Mouse (Mus musculus) layer of hippocampus, adult 9-11 months (tissue): Measurements from ENCODE around the gene Fcer1g.
"Not testable (repeated sequence)": the region's sequence is repeated elsewhere in the genome, so short reads cannot be mapped to it uniquely, and the experiment has no call there.

Experiments used
- DNase-seq: peaks from one replicate; pipeline ENCODE4 v3.0.0; 2022

Fcer1g gene

DNA sequence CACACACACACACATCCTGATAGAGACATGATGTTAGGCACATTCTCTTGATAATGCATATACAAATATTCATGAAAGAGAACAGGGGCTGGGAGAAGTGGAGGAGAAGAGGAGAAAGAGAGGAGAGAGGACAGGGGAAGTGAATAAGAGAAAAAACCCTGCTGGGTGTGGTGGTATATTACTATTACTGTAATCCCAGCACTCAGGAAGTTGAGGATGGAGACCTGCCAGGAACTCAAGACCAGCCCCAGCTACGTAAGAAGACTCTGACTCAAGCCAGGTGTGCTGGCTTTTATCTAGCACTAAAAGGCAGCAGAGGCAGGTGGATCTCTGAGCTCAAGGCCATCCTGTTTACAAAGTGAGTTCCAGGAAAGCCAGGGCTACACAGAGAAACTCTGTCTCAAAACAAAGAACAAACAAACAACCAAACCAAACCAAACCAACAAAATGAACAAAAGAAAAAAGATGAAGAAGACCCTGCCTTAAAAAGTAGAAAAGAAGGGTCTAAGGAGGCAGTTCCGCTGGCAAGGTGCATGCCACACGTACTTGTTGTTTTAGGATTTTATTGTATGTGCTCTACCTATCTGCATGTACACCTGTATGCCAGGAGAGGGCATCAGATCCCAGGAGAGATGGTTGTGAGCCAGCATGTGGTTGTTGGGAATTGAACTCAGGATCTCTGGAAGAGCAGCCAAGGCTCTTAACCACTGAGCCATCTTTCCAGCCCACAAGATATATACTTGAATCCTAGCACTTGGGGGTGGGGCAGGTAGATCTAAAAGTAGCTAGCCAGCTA, 29.7 kb upstream of the Fcer1g start:
- DNase-seq: no peak

DNA sequence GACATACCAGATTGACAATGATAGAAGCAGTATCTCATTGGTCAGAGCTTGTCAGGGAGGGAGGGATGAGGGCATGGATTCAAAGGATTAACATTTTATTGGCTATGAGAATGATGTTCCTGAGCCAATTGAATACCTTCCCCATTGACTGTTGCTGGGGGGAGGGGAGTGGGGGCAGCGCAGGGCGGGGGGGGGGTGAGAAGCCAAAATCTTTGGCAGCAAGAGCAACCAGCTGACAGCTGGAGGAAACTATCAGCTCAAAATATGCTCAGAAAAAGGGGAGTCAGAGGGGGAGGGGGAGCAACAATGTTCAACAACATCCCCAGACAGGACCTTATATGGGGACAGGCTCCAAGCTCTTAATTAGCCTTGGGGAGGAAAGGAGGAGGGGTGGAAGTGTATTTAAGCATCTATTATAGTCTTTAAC, 29.0 kb upstream of the Fcer1g start:
- DNase-seq: peak; percentile 80

DNA sequence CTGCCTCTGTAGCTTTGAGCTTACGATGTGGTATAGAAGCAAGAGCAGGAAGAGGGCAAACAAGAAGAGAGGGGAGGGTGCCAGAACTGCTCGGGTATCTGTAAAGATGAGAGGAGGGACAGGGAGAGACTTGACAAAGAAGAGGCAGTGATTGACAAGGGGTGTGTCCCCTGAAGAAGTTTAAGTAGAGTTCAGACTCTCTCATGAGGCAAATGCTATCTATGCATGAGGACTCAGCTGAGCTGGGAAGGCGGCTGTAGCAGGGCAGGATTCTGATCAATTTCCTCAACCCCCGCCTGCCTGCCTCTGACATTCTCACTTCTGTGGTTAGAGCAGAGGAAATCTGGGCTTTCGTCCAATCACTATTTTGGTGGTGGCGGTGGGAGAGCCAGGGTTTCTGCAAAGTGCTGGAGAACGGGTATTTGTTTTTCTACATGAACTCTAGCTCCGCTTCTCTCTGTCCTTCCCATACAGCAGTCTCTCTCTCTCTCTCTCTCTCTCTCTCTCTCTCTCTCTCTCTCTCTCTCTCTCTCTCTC, 28.5 kb upstream of the Fcer1g start:
- DNase-seq: peak; percentile 93

DNA sequence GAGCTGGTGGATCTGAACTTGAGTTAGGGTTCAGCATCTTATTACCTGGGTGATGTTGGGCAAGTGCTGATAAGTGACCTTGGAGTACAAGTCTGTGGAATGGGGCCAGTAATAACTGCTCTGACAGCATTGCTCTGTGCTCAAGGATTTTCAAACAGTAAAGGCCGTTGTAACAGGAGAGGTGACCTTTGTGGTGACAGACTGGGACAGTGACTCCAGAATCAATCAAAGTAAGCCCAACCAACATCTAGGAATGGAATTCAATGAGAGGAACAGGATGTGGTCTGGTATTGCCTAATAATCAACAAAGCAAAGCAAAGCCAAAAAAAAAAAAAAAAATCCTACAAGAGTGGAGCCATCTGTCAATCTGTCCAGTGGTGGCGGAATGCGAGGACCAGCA, 26.2 kb upstream of the Fcer1g start:
- no peak for DNase-seq

DNA sequence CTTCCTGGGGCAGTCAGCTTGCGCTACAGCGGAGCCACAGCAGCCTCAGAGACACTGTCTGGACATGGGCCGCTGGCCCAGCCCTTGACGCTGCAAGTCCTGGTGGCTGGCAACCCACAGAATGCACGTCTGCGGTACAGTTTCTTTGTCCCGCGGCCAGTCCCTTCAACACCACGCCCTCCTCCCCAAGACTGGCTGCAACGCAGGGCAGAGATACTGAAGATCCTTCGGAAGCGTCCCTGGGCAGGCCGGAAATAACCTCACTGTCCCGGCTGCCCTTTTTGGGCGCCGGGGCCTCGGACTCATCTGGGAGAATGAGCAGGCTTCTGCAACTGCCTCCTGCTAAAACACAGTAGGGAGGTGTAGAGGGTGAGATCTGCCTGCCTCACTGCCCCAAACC, 24.8 kb upstream of the Fcer1g start:
- DNase-seq: no peak

DNA sequence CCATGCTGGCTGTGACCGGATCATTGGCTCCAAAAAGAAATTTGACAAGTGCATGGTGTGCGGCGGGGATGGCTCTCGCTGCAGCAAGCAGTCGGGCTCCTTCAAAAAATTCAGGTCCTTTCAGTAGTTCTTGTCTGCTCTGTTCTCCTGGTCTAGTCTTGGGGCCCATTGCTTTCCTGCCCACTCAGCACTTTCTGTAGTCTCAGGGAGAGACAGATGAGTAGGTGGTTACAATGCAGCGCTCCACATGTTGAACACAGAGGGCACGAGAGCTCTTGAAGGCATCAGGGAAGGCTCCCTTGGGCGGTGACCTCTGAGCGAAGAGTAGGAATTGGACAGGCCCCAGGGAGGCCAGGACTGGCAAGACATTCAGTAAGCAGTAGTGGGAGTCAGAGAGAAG, 23.6 kb upstream of the Fcer1g start:
- no peak for DNase-seq

DNA sequence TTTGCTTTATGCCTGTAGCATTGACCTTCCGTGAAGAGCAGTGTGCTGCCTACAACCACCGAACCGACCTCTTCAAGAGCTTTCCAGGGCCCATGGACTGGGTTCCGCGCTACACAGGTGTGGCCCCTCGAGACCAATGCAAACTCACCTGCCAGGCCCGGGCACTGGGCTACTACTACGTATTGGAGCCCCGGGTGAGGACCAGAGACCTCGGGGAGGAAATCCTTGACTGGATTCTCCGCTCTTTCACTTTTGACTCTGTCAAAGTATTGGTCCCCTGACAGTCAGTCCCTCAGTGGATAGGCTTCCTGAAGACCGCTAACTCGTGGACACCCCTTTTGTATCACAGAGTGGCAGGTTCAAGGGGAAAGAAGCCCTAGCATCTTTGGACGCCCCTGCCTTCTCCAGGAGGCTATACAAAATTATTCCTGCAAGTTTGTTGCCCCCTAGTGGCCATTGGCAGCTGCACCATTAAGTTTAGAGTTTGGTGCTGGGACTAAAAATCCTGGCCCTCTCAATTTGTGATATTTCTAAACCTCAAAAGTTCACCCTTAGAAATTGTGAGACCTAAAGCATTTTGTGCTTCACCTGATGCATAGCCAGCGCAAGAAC, 22.9 kb upstream of the Fcer1g start:
- no peak for DNase-seq

DNA sequence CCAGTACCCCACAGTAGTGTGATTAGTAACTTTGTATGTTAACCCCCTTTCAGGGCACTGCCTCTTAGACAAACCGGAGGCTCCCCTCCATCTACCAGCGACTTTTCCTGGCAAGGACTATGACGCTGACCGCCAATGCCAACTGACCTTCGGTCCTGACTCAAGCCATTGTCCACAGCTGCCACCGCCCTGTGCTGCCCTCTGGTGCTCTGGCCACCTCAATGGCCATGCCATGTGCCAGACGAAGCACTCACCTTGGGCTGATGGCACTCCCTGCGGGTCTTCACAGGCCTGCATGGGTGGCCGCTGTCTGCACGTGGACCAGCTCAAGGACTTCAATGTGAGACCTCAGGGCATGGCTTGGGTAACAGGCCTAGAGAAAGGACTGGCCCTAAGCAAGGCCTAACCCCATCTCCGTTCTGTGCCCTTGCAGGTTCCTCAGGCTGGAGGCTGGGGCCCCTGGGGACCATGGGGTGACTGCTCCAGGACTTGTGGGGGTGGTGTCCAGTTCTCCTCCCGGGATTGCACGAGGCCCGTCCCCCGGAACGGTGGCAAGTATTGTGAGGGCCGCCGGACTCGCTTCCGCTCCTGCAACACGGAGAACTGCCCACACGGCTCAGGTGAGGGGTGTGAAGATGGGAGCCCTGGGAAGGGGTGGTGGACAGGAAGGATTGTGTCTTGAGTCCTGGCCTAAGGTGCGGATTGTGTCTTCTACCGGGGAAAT, 22.1 kb upstream of the Fcer1g start:
- no peak for DNase-seq

DNA sequence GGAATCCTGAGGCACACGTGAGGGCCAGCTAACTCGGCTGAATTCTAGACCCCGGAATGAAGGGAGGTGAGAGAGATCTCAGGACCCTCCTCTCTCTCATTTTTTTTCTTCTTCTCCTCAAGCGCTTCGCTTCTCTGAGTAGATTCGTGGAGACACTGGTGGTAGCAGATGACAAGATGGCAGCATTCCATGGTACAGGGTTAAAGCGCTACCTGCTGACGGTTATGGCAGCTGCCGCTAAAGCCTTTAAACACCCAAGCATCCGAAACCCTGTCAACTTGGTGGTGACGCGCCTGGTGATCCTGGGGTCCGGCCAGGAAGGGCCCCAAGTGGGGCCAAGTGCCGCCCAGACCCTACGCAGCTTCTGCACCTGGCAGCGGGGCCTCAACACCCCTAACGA, 18.2 kb upstream of the Fcer1g start:
- DNase-seq: no peak

DNA sequence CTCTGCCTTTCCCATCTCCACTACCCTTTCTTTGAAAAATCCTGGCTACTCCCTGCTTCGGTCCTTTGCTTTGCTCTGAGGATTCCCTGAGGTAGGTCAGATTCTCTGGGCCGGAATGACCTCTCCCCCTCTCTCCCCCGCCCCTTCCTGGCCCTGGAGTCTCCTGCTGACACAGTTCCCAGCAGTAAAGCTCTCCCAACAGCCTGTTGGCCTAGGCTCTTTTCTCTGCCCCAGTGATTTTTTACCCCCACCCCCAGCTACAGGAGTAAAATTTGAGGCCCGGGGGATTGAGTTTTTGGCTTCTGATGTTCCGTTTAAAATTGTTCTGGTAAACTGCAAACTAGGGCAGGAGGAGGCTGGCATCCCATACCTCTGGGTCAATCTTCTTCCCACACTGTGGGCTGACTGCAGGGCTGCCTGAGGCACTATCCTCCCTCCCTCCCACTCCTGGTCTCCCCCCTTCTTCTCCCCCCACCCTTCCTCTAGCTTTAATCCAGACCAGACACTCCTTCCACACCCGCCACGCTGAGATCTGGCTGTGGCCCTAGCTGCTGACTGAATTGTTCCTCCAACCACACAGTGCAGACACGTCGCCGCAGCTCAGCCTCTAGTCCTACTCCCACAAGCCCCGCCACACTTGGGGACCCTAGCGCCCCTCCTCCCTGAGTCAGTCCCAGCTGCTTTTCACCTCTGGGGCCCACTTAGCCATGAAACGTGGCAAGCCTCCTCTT, 17.6 kb upstream of the Fcer1g start:
- DNase-seq: no peak

DNA sequence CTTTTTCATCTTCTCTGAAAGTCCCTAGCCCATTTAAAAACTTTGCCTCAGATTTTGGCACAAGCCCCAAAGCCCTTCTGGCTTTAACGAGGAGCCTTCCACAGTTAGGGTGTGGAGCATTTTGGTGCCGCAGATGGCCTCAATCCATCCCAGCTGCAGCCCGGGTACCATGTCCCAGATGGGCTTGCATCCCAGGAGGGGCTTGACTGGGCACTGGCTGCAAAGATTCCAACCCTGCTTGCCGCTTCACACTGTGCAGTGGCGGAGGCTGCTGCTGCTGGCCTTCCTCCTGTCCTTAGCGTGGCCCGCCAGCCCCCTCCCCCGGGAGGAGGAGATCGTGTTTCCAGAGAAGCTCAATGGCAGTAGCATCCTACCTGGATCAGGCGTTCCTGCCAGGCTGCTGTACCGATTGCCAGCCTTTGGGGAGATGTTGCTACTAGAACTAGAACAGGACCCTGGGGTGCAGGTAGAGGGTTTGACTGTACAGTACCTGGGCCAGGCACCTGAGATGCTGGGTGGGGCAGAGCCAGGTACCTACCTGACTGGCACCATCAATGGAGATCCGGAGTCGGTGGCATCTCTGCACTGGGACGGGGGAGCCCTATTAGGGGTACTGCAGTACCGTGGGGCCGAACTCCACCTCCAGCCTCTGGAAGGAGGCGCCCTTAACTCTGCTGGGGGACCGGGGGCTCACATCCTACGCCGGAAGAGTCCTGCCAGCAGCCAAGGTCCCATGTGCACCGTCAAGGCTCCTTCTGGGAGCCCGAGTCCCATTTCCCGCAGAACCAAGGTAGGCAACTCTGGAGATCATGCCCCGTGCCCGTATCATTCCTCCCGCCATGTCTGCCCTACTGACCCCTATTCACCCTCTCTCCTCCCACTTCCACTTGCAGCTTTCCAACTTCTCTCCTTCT, 16.8 kb upstream of the Fcer1g start, which contains the start of gene Ndufs2:
Gene Ndufs2, minus strand, starts transcription at position 709 of the 914 bp plus-strand sequence.
- DNase-seq: no peak

DNA sequence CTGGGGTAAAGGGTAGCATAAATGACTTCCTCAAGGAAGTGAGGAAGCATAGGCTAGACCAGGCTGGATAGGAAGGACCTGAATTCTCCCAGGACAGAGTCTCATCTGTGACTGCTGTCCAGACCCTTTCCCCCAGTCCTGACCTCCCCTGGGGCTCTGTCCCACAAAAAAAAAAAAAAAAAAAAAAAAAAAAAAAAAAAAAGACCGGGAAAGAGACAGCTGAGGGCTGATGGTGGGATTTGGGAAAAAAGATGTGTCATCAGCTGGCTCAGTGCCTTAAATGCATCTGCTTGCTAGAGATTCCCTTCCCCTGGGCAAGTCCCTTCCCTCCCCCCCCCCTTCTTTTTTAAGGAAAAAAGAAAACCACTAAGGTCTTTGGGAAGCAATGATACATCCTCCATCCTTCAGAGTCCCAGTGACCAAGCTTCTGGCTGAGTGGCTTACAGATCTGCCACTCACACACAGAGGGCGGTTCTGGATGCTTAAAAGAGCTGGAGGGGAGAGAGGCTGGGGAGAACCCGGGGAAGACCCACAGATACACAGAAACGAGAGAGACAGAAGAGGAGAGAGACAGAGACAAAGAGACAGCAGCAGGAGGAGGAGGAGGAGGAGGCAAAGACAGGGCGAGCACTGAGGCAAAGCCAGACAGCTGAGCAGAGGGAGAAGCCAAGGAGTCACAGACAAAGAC, 15.9 kb upstream of the Fcer1g start, which contains the start of gene Adamts4:
Gene Adamts4, plus strand, starts transcription at position 509 of the 688 bp plus-strand sequence.
- DNase-seq: peak; percentile 71

DNA sequence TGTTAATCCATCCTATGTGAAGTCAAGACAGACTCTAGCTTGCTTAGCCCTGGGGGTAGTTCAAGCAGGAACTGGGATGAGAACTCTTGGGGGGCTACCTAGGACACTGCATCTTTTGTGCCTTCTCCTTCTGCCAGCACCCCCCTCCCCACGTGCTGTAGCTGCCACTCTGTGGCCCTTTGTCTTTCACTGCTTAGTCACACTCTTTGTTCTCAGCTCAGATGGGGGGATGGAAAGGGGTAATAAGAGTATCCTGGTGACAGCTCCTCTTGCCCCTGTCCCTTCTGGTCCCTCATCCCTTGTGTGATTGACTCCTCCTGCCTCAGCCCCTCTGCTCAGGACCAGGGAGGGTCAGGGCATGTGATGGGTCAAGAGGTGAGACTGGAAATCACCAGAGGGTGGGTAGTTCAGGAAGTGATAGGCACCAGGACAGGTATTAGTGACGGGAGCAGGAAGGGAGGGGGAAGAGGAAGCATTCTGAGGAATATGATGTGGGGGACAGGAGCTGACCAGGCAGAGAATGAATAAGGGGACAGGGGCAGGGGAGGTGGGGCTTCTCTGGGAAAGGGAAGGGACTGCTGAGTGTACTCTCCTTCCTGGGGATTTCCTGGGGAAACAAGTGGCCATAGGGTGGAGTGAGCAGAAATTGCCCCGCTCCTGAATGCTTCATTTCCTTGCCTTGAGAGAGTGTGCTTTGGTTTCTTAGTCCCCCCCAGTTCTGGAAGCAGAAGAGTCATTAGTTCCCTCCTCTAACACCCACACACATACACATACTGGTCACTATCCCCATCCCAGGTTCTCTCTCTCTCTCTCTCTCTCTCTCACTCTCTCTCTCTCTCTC, 14.4 kb upstream of the Fcer1g start:
- DNase-seq: peak; percentile 82

DNA sequence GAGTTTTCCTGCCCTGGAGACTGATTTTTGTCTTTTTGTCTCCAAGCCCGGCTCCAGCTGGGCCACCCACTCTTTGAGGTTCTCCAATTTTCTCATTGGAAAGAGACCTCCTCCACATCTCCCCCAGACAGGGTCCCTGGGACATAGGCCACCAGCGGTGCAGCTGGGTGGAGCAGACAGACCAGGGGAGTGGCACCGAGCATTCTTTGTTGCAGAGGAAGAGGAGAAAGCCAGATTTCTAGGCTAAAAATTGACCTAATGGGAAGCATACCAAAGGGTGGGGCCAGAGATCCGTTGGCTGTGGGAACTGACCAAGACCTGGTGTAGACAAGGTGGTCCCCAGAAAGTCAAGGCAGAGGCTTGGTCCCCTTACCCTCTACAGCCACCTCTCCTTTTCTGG, 13.8 kb upstream of the Fcer1g start:
- DNase-seq: no peak

DNA sequence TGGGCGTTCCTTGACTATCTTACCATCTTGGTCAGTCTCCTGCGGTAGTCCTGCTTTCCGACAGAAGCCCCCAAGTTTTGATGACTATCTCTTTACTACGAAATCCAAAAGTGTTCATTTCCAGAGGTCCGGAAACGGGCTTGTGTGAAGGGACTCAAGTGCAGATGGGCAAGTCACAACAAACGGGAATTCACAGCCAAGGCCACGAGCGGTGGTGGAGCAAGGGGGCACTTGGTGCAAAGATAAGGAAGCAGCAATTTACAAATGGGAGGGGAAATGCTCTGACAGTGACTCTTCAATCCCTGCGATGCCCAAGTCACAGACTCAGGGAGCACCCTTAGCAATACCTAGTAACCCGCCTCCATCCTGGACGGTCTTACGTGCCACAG, 13.3 kb upstream of the Fcer1g start:
- no peak for DNase-seq

DNA sequence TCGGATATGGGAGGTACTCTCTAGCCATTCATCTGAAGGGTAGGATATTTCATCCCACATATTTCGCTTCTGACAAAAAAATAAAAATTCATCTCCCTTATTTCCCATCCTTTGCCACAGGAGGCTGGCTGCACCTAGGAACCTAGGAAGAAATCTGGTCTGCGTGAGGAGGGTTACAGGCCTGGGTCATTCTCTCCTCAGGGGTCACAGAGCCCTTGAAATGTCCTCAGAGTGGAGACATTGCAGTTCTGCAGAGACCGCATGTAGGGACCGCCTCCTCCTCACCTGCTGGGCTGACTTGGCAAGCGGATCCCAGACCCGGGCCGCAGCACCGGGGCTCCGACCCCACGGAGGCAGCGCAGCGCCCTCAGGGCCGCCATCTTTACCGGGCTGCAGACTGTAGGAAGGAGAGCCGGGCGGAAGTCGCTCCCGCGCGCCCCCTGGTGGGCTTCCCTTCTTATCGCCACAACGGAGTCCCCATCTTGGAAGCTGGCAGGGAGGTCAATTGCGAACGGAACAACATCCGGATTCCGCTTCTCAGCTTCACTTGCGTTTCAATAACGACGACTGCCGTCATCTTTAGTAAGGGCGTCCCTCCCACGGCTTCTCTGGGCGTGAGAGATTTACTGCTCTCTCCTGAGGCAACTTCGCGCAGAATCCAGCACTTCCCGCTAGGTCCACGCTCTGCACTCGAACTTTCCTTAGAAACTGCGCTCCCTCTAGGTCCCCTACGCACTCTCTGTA, 12.7 kb upstream of the Fcer1g start:
- peak; percentile 98 for DNase-seq

DNA sequence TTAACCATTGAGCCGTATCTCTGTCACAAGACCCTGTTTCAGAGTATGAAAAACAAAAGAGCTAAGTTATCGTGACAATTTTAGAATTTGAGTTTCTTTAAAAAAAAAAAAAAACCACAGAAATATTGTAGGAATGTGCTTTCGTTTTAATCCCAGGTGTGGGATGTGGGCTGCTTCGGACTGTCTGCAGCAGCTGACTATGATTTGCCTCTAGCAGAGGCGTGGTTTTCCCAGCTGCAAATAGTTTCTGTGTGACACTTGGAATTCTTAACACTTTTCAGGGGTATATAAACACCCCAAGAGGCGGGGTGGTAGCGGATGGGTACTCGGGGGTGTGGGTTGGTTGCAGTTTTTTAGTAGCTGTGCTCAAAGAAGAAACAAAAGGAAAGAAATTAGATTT, 11.2 kb upstream of the Fcer1g start:
- no peak for DNase-seq

DNA sequence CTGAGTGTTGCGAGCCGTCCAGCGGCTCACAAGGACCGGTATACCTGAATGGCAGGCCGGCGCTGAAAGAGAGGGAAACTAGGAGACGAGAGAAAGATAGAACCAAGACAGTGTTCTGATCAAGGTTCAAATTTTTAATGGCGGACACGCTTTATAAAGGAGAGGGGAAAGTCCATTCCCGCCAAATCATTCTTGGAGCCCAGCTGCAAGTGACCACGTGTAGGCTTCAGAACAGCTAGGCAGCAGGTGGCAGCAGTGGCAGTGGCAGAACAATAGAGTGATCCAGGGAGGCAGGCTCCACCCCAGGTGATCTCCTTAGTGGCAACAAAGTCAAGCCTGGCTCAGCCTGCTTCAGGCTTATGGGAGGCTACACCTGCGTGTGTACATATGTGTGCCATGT, 7.8 kb upstream of the Fcer1g start:
- DNase-seq: not testable (repeated sequence)

DNA sequence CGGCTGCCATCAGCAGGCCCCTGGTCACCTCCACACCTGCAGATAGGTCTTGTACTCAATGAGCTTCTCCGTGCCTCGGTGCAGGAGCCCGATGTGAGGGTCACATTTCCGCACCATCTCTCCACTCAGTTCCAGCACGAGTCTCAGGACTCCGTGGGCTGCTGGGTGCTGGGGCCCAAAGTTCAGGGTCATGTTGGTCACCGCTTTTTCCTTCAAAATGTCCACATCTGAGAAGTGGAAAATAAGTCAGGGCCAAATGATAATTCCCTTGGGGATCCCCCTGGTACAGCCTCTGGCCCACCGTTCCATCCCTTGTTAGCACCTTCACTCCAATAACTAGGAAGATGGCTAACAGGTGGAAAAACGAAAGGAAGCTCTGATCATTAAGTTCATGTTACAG, 6.7 kb upstream of the Fcer1g start:
- DNase-seq: no peak
